Mouse (Mus musculus): Measurements from ENCODE around the gene Fxyd6. TPM values are rescaled to one million over a fixed set of nuclear protein-coding genes. Genes with fewer than 3 reads are reported as not detected.
A peak's percentile ranks its signal among the peaks of the same experiment; 100 is the strongest.

The Fxyd6 gene
- polyA plus RNA-seq, 1 experiment from 2014 or later, result 40.3 TPM

DNA sequence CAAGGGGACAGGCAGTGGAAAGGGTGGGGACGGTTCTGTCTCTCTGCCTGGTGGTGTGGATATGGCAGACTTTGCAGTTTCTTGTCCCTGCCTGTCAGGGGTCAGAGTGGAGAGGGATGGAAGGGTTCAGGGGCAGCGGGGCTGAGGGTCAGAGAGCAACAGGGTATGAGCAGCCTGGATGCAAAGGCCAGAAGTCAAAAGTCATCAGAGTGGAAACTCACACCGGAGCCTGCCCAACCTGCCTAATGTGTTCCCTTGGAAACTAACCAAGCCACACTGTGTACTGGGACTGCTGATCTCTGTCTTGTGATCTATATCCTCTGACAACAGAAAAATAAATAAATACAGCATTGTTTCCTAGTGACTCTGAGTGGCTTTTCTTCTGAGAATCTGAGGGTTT, 25.8 kb downstream of the Fxyd6 start:
- Histone ChIP-seq H3K4me2 (no peak overlapping the region), H3K4me1 (no peaks in the 10 kb centered on the region), H3K36me3 (peaks cover 8% of the 10 kb centered on the region; the same call in 1 of the 2 replicates), H3K9me3 (no peaks in the 10 kb centered on the region), H3K27ac (replicated peaks) (no peak overlapping the region), H3K4me3 (no peak overlapping the region), H3K27me3 (replicated peaks) (peaks cover 10% of the 10 kb centered on the region), H3K9ac (no peak overlapping the region)
- WGBS, result 62% methylated on average over 3 of the region's 3 CpGs
- ATAC-seq (ENCODE audit: extremely low read depth, insufficient number of reproducible peaks, low FRiP score, low TSS enrichment), result no peak

DNA sequence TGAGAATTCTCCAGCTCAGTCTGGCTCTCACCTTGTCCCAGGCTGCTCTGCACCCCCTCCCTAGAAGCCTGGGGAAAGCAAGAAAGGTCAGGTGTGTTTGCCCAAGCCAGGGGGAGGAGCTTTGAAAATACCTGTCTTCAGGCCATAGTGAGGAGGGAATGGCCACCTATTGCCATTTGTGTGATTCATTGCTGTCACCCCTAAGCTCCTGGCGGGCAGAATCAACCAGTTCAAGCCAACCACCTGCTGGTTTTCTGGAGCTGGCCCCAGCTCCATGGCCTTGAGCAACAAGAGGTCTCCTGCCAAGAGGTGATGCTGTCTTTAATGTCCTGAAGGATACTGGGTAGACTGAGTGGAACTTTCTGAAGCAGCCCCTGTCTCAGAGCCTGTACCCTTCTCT, 28.4 kb downstream of the Fxyd6 start:
- no peak for ATAC-seq (ENCODE audit: extremely low read depth, insufficient number of reproducible peaks, low FRiP score, low TSS enrichment)
- Histone ChIP-seq H3K4me3 (no peak overlapping the region), H3K36me3 (peaks cover 3% of the 10 kb centered on the region; the same call in 1 of the 2 replicates), H3K27me3 (replicated peaks) (peaks cover 35% of the 10 kb centered on the region), H3K27ac (replicated peaks) (no peak overlapping the region), H3K4me1 (no peaks in the 10 kb centered on the region), H3K4me2 (no peak overlapping the region), H3K9me3 (no peaks in the 10 kb centered on the region), H3K9ac (no peak overlapping the region)
- WGBS, result 65% methylated on average over 1 of the region's 1 CpGs

DNA sequence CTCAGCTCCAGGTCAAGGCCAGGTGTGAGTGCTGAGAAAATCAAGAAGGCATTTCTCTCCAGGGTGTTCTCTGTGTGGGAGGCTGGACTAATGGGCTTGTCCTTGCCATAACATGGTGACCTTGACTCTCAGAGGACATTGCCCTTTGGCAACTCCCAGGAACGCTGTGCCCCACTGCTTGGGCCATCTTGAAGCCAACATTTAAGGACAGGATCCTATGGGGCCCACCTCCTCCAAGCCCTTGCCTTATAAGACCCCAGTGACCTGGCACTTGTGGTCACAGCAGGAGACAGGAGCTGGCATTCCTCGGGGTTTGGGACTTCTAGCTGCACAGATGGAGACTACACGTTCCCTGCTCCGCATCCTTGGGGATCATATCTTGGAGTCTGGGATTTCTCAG, 29.4 kb downstream of the Fxyd6 start, which contains the start of gene Fxyd2:
Gene Fxyd2 (plus strand): TSS at position 236 of the 400 bp plus-strand sequence.
- no peak for ATAC-seq (ENCODE audit: extremely low read depth, insufficient number of reproducible peaks, low FRiP score, low TSS enrichment)
- Histone ChIP-seq H3K9ac (no peak within 1 kb of the TSS), H3K4me3 (no peak within 1 kb of the TSS), H3K4me2 (no peak within 1 kb of the TSS), H3K27me3 (replicated peaks) (peaks cover 46% of the 10 kb centered on the region), H3K36me3 (no peaks in the 10 kb centered on the region), H3K4me1 (no peaks in the 10 kb centered on the region), H3K27ac (replicated peaks) (no peak within 1 kb of the TSS), H3K9me3 (no peaks in the 10 kb centered on the region)
- 72% methylated on average over 4 of the region's 4 CpGs for WGBS

DNA sequence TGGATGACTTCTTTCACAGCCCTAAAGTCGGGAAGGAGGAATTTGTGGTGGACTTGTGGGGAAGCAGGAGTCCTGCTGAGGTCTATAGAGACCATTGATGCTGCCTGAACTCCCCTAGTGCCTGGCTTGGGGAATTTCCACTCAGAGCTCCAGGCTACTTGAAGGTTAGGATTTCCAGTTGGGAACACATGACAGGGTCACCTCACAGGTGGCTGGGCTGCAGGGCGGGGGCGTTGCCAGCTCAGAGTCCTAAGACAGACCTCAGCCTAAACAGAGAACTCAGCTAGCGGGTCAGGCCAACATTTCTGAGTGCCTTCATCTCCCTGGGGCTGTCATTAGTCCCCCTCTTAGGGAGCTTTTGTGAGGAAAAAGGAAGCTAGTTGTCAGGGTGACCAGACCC, 31.9 kb downstream of the Fxyd6 start:
- no peak for ATAC-seq (ENCODE audit: extremely low read depth, insufficient number of reproducible peaks, low FRiP score, low TSS enrichment)
- WGBS, result 45% methylated on average over 4 of the region's 4 CpGs

DNA sequence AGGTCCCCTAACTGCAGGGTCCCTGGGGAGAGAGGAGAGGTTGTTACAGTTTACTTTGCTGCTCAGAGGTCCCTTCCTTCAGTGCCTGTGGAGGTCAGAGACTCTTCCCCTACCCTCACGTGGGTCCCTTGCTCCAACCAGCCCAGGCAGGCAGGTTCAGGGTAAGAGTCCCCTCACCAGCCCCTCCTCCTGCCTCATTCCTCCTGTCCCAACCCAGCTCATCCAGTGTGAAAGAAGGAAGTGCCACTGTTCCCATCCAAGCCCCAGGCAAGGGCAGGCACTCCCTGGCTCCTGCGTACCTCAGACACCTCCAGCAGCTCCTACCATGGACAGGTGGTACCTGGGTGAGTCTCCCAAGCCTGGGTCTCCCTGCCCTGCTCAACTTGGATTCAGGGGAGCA, 33.0 kb downstream of the Fxyd6 start:
- Histone ChIP-seq H3K4me3 (no peak overlapping the region), H3K27me3 (replicated peaks) (peaks cover 67% of the 10 kb centered on the region), H3K9me3 (no peaks in the 10 kb centered on the region), H3K4me2 (no peak overlapping the region), H3K4me1 (peaks cover 2% of the 10 kb centered on the region; the same call in 1 of the 2 replicates), H3K27ac (replicated peaks) (no peak overlapping the region), H3K9ac (no peak overlapping the region), H3K36me3 (no peaks in the 10 kb centered on the region)
- ATAC-seq (ENCODE audit: extremely low read depth, insufficient number of reproducible peaks, low FRiP score, low TSS enrichment), result no peak
- 37% methylated on average over 2 of the region's 2 CpGs for WGBS

More for the DNA sequence above, 31.9 kb downstream of the Fxyd6 start:
- H3K36me3 ChIP-seq, result no peaks in the 10 kb centered on the region
- no peak overlapping the region for H3K27ac ChIP-seq (replicated peaks)
- no peak overlapping the region for H3K4me3 ChIP-seq
- peaks cover 56% of the 10 kb centered on the region for H3K27me3 ChIP-seq (replicated peaks)
- no peak overlapping the region for H3K9ac ChIP-seq
- H3K9me3 ChIP-seq, result no peaks in the 10 kb centered on the region
- H3K4me1 ChIP-seq, result no peaks in the 10 kb centered on the region
- H3K4me2 ChIP-seq, result no peak overlapping the region

DNA sequence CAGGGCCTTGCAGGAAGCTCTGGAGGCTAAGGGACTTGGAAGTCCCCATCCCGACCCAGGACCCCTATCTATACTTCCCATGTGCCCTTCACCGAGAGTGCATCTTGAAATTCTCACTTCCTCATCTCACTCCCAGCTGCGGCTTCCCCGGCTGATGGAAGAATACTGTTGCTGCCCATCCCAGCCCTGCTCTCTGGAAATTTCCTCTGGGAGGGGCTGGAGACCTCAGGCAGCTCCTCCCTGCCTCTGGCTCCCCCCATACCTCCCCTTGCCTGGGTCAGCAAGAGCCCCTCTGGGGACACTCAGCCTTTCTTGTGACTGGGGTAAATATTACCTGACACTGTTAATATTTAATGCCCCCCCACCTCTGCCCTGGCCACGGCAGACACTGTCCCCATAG, 35.7 kb downstream of the Fxyd6 start:
- no peak overlapping the region for H3K4me3 ChIP-seq
- no peak overlapping the region for H3K9ac ChIP-seq
- H3K27me3 ChIP-seq (replicated peaks), result peaks cover 80% of the 10 kb centered on the region
- WGBS, result 40% methylated on average over 5 of the region's 5 CpGs
- no peak overlapping the region for H3K27ac ChIP-seq (replicated peaks)
- no peak overlapping the region for H3K4me2 ChIP-seq
- no peak for ATAC-seq (ENCODE audit: extremely low read depth, insufficient number of reproducible peaks, low FRiP score, low TSS enrichment)
- H3K9me3 ChIP-seq, result no peaks in the 10 kb centered on the region
- H3K4me1 ChIP-seq, result peaks cover 5% of the 10 kb centered on the region; the same call in 1 of the 2 replicates
- no peaks in the 10 kb centered on the region for H3K36me3 ChIP-seq

DNA sequence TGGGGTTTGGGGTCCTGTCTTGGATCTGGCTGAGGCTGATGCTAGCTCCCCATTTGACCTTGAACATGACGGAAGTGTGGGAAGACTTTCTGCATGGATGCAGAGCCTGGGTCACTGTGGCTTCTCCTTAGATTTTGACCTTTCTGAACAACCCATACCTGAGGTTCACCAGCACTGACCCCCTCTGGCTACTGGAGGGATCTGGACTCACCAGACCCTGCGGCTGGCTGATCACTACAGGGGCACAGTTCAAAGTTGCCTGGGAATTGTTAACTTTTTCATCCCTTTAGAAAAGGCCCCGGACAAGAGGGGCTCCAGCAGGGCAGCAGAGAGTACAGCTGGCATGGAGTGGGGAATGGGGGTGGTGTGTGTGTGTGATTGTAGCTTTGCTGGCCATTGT, 36.8 kb downstream of the Fxyd6 start:
- H3K27ac ChIP-seq (replicated peaks), result no peak overlapping the region
- no peak overlapping the region for H3K9ac ChIP-seq
- ATAC-seq (ENCODE audit: extremely low read depth, insufficient number of reproducible peaks, low FRiP score, low TSS enrichment), result no peak
- no peaks in the 10 kb centered on the region for H3K9me3 ChIP-seq
- no peaks in the 10 kb centered on the region for H3K36me3 ChIP-seq
- no peak overlapping the region for H3K4me3 ChIP-seq
- no peak overlapping the region for H3K4me2 ChIP-seq
- peaks cover 77% of the 10 kb centered on the region for H3K27me3 ChIP-seq (replicated peaks)
- H3K4me1 ChIP-seq, result peaks cover 5% of the 10 kb centered on the region
- 62% methylated on average over 3 of the region's 3 CpGs for WGBS

DNA sequence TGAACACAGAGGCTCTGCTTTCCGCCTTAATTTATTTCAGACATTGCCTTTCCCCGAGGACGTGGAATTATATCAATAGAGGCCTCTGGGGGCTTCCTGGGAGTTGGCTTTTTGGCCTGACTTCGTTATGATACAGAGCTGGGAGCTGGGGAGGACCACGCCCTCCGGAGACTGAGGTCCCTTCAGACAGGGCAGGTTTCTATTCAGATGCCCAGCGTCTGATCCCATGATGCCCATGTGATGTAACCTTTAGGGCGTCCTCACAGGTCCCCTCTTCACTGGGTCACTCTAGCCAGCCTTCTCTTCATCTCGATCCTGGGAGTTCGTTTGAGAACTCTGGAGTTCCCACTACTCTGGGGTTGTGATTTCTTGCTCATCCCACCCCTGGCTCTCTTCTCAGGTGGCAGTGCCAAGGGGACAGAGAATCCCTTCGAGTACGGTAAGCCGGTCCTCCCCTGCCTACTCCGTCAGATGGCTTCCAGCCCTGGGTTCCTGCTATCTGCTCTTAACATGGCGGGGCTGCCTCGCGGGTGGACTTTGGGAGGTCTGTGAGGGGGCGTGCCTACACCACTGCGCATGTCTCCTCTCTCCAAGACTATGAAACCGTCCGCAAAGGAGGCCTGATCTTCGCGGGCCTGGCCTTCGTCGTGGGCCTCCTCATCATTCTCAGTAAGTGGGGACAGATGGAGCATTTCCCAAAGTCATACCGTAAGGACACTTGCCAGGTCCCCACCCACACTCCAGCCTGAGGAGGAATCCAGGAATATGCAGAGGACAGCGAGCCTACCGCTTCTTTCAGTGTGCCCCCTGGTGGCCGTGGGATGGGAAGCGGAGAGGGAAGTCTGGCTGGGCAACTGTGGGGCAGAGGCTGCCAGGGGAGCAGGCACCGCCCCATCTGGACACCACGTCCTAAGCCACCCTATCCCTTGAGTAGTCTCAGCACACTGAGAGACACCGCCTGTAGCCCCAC, 38.0 kb downstream of the Fxyd6 start:
- no peaks in the 10 kb centered on the region for H3K36me3 ChIP-seq
- H3K4me1 ChIP-seq, result peaks cover 9% of the 10 kb centered on the region
- no peaks in the 10 kb centered on the region for H3K9me3 ChIP-seq
- H3K4me2 ChIP-seq, result peak overlapping the region; percentile 60
- H3K27me3 ChIP-seq (replicated peaks), result peaks cover 67% of the 10 kb centered on the region
- peak overlapping the region; percentile 39 for H3K4me3 ChIP-seq
- WGBS, result 33% methylated on average over 33 of the region's 33 CpGs
- ATAC-seq (ENCODE audit: extremely low read depth, insufficient number of reproducible peaks, low FRiP score, low TSS enrichment), result no peak
- peak overlapping the region; percentile 4; the same call in 1 of the 2 replicates for H3K9ac ChIP-seq
- H3K27ac ChIP-seq (replicated peaks), result no peak overlapping the region

DNA sequence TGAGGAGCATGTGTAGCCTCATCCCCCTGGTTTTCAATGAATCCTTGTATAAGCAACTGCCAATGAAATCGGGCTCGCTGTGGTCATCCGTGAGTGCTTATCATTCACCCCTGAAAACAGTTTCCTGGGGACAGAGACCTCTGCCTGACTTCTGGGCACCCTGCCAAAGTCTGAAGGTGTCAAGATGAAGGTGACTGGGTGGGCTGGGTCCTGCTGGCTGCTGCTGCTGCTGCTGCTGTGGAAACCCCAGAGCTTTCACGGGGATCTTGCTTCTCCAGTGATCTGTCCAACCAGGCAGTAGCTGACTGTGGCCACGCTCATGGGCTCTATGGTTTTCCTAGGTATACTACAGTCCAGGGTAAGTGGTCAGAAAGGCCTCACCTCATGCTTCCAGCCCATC, 40.2 kb downstream of the Fxyd6 start:
- Histone ChIP-seq H3K9ac (no peak overlapping the region), H3K4me3 (no peak overlapping the region), H3K4me2 (no peak overlapping the region), H3K4me1 (peaks cover 9% of the 10 kb centered on the region), H3K27me3 (replicated peaks) (peaks cover 54% of the 10 kb centered on the region), H3K9me3 (no peaks in the 10 kb centered on the region), H3K27ac (replicated peaks) (no peak overlapping the region), H3K36me3 (no peaks in the 10 kb centered on the region)
- 53% methylated on average over 5 of the region's 5 CpGs for WGBS
- ATAC-seq (ENCODE audit: extremely low read depth, insufficient number of reproducible peaks, low FRiP score, low TSS enrichment), result no peak

DNA sequence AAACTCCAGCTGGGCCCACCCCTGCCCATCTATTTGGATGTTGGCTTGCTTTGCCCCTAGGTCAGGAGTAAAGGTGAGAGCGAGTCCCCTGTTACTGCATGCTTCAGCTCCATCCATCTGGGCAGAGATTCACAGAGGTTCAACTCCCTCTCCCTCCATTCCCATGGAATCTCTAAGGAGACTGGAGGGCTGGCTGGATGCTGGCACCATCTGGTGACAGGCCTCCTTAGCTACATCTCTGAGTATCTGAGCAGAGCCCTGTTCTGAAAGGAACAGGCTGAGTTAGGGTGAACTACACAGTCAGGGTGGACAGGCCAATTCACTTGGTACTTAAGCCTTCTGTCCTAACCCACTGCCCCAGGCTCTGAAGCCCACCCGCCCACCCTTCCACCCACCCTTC, 40.6 kb downstream of the Fxyd6 start:
- H3K9me3 ChIP-seq, result no peaks in the 10 kb centered on the region
- no peak overlapping the region for H3K9ac ChIP-seq
- no peaks in the 10 kb centered on the region for H3K36me3 ChIP-seq
- 67% methylated on average over 2 of the region's 2 CpGs for WGBS
- peaks cover 54% of the 10 kb centered on the region for H3K27me3 ChIP-seq (replicated peaks)
- H3K27ac ChIP-seq (replicated peaks), result no peak overlapping the region
- H3K4me1 ChIP-seq, result peaks cover 9% of the 10 kb centered on the region
- H3K4me3 ChIP-seq, result no peak overlapping the region
- no peak overlapping the region for H3K4me2 ChIP-seq
- no peak for ATAC-seq (ENCODE audit: extremely low read depth, insufficient number of reproducible peaks, low FRiP score, low TSS enrichment)

DNA sequence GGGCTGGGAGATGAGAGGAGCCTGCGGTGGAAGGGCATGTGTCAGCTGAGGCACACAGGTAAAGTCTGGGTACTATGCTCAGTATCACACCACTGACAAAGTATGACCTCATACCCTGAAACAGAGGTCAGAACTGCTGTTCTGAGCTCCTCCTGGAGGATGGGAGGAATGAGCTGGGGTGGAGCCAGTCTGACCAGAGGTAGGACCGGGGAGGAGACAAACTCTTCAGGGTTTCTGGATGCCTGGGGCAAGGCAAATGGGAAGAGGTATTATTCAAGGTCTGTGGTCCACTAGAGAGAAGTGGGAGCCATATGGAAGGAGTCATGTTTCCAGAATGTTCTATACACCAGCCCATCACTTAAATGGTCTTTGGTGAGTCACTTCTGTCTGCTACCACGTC, 41.1 kb downstream of the Fxyd6 start:
- ATAC-seq (ENCODE audit: extremely low read depth, insufficient number of reproducible peaks, low FRiP score, low TSS enrichment), result no peak
- H3K36me3 ChIP-seq, result no peaks in the 10 kb centered on the region
- 66% methylated on average over 3 of the region's 3 CpGs for WGBS
- H3K4me3 ChIP-seq, result no peak overlapping the region
- no peaks in the 10 kb centered on the region for H3K9me3 ChIP-seq
- H3K27ac ChIP-seq (replicated peaks), result no peak overlapping the region
- peaks cover 52% of the 10 kb centered on the region for H3K27me3 ChIP-seq (replicated peaks)
- peaks cover 9% of the 10 kb centered on the region for H3K4me1 ChIP-seq
- H3K4me2 ChIP-seq, result no peak overlapping the region
- no peak overlapping the region for H3K9ac ChIP-seq

DNA sequence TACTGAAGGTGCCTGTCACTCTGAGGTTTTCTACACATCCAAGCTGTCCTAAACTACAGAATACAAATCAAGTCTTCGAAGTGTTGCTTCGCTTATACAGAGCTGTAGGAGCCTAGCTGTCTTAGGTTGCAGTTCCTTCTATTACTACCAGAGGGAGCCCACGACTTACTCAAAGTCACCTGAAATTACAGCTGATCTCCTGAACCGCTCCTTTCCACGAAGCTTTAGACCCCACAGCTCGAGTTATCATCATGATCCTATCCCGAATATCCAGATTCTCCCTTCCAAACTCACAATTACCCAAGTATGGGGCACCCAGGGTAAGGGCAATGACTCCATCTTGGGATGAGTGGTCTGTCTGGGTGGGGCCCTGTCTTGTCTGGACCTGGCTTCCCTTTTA, 41.8 kb downstream of the Fxyd6 start:
- peak overlapping the region; percentile 39 for H3K4me2 ChIP-seq
- no peak for ATAC-seq (ENCODE audit: extremely low read depth, insufficient number of reproducible peaks, low FRiP score, low TSS enrichment)
- H3K9me3 ChIP-seq, result no peaks in the 10 kb centered on the region
- H3K4me1 ChIP-seq, result peaks cover 9% of the 10 kb centered on the region
- H3K27me3 ChIP-seq (replicated peaks), result peaks cover 45% of the 10 kb centered on the region
- H3K4me3 ChIP-seq, result peak overlapping the region; percentile 14; the same call in 1 of the 2 replicates
- 25% methylated on average over 7 of the region's 7 CpGs for WGBS
- no peak overlapping the region for H3K27ac ChIP-seq (replicated peaks)
- no peak overlapping the region for H3K9ac ChIP-seq
- H3K36me3 ChIP-seq, result no peaks in the 10 kb centered on the region
